8 mouse cellular contexts compared by ENCODE assay signal in the genomic region with DNA sequence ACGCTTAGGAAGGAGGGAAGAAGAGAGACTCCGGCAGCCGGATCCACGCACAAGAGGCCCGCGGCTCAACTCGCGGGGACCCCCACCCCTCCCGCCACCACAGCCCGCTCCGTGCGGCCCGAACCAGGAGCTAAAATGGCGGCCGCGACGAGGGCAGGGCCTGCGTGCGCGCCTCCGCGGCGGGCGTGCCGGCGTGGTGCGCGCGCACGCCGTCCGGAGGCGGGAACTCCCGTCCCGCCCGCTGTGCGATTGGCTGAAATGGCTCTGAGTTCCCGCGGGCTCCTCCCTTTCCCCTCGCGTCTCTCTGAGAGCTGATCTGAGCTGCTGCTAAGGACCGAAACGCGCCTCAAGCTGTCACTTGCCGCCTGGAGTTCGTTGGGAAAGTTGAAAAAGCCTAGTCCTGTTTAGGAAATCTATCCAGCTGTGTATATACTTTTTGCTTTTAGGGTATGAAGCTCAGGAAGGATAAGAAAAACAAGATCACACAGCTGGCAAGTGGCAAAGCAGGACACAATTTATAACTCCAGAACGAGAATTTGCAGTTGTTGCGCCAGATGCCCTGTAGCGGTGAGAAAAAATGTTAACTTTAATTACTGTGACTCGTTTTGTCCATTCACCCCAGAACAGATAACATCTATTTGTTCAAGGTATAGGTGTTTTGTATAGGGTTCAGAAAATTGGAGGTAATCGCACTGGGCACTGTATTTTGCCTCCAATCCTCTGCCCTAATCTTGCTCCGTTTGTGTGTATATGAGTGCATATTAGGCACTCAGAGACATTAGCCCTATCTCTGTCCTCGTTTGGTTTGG. TPM values are rescaled to one million over a fixed set of nuclear protein-coding genes. Genes with fewer than 3 reads are reported as not detected.
A peak's percentile ranks its signal among the peaks of the same experiment; 100 is the strongest.
DNase-seq lines count a peak whose midpoint lies in the region; ATAC-seq and TF ChIP-seq lines count a peak whose summit lies in the region.

Gene Dhx15, minus strand, starts transcription at position 144 of the 809 bp plus-strand sequence.

- H3K36me3 ChIP-seq in hindbrain, embryonic 10.5 days = peaks cover 6% of the 10 kb centered on the region
- no peaks in the 10 kb centered on the region for H3K36me3 ChIP-seq in lung, postnatal 0 days (ENCODE audit: insufficient read depth, low read length)

- no peaks in the 10 kb centered on the region for H3K9me3 ChIP-seq in hindbrain, embryonic 10.5 days
- H3K9me3 ChIP-seq in lung, postnatal 0 days (ENCODE audit: low read length) = no peaks in the 10 kb centered on the region

- WGBS in hindbrain, embryonic 10.5 days = 2% methylated on average over 53 of the region's 53 CpGs
- 2% methylated on average over 48 of the region's 53 CpGs for WGBS in lung, postnatal 0 days

- H3K4me3 ChIP-seq in hindbrain, embryonic 10.5 days = peak within 1 kb of the TSS; percentile 98
- H3K4me3 ChIP-seq in lung, postnatal 0 days (ENCODE audit: low read depth, low read length) = peak within 1 kb of the TSS; percentile 100

- peak; percentile 98 for ATAC-seq in frontal cortex, adult (ENCODE audit: low TSS enrichment)
- ATAC-seq in lung, postnatal 0 days = peak; percentile 97

- H3K27me3 ChIP-seq in hindbrain, embryonic 10.5 days (ENCODE audit: insufficient read depth, poor library complexity, severe bottlenecking) = no peaks in the 10 kb centered on the region
- H3K27me3 ChIP-seq in lung, postnatal 0 days (replicated peaks; ENCODE audit: insufficient read depth, low read length) = no peaks in the 10 kb centered on the region

- TF ChIP-seq CTCF in lung, postnatal 0 days (IDR thresholded peaks at IDR 0.05) = peak; percentile 39; the same call in 1 of the 2 replicates

- TF ChIP-seq EP300 in lung, postnatal 0 days (IDR thresholded peaks at IDR 0.05) = 0 out of 2 replicates have a peak, but pooled peaks have one; percentile 27

- H3K4me1 ChIP-seq in hindbrain, embryonic 10.5 days (replicated peaks) = peaks cover 23% of the 10 kb centered on the region
- no peaks in the 10 kb centered on the region; the same call in 1 of the 2 replicates for H3K4me1 ChIP-seq in lung, postnatal 0 days (ENCODE audit: insufficient read depth, low read depth, low read length)

- DNase-seq in MN1 (ENCODE audit: low spot score) = peak; percentile 89
- DNase-seq in cerebellum, adult 9-10 months = peak; percentile 93
- DNase-seq in hindbrain, embryonic 10.5 days (ENCODE audit: low spot score) = peak; percentile 91
- DNase-seq in layer of hippocampus, adult 9-11 months = peak; percentile 94
- peak; percentile 98 for DNase-seq in lung, postnatal 0 days (ENCODE audit: low spot score)
- peak; percentile 81 for DNase-seq in ovary, postnatal 14 days (ENCODE audit: low spot score)
- peak; percentile 93 for DNase-seq in thymus, postnatal 14 days

- peak within 1 kb of the TSS; percentile 63 for H3K4me2 ChIP-seq in lung, postnatal 0 days (replicated peaks; ENCODE audit: low read depth, low read length)

- peak within 1 kb of the TSS; percentile 100 for H3K27ac ChIP-seq in hindbrain, embryonic 10.5 days
- H3K27ac ChIP-seq in lung, postnatal 0 days (ENCODE audit: low read length) = peak within 1 kb of the TSS; percentile 93

- H3K9ac ChIP-seq in lung, postnatal 0 days (replicated peaks; ENCODE audit: low read depth) = peak within 1 kb of the TSS; percentile 98

RNA-seq across cellular contexts. Expression of gene Dhx15, which starts in this region (rescaled TPM):
- 174 and 201 TPM in 2 replicates for polyA plus RNA-seq in hindbrain, embryonic 10.5 days (2016; fragmentation: Nextera tagmentation; extraction: Ambion mirVana)
- polyA plus RNA-seq in lung, postnatal 0 days (2015; fragmentation: Nextera tagmentation; extraction: Ambion mirVana) = 62.6 and 68.8 TPM in 2 replicates

Comparison
In these comparisons a context has a peak if more than half of its experiments do, and no peak if none do; other contexts are left out.
1. Peak in every context shown above with its lines: DNase-seq, ATAC-seq, H3K4me3 ChIP-seq and H3K27ac ChIP-seq.